Mouse (Mus musculus) liver, adult (tissue): ENCODE measurements at regions not wholly inside any gene's neighbourhood (a gene's known extent, or its start where the extent isn't known, plus 50 kb on each side); places are given as distances from the start of the nearest gene placed in this dataset.
A peak's percentile ranks its signal among the peaks of the same experiment; 100 is the strongest.

Experiments used
- GATA4 ChIP-seq: IDR thresholded peaks from 2 replicates; pipeline ENCODE4 v1.6.1; 2014; ENCODE audit warnings: mild to moderate bottlenecking, low read length; ENCODE audit not compliant: insufficient replicate concordance

DNA sequence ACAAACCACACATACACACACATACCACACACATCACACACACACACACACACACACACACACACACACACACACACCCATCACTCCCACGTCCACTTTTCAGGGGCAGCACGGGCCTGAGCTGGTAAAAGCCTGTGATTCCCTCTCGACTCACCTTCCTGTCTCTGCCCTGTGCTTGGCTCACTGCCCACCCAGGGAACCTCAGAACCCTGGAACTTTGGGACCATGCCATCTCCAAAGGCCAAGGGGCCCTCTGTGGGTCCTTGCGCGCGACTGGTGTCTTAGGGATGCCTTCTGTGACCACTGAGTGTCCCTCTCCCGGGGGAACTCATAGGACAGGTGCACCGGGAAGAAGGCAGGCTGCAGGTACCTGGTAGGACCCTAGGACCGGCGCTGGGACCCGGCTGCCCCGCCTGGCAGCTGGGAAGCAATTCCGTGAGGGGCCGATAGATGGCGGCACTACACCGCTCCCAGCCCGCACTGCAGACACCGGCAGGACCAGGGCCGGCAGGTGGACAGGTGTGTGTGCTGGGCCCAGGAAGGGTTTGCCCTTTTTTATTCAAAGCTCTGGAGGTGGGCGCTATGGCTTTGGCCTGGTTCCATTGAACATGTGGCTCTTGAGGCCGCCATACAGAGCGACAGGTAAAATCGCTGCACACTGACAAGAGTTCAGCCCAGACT, 73.0 kb upstream of the 4931429L15Rik start:
- TF ChIP-seq GATA4, result no peak

GRCm38 (mm10) chr9:46389741-46390140, 70.0 kb upstream of the 4931429L15Rik start:
- no peak for TF ChIP-seq GATA4

DNA sequence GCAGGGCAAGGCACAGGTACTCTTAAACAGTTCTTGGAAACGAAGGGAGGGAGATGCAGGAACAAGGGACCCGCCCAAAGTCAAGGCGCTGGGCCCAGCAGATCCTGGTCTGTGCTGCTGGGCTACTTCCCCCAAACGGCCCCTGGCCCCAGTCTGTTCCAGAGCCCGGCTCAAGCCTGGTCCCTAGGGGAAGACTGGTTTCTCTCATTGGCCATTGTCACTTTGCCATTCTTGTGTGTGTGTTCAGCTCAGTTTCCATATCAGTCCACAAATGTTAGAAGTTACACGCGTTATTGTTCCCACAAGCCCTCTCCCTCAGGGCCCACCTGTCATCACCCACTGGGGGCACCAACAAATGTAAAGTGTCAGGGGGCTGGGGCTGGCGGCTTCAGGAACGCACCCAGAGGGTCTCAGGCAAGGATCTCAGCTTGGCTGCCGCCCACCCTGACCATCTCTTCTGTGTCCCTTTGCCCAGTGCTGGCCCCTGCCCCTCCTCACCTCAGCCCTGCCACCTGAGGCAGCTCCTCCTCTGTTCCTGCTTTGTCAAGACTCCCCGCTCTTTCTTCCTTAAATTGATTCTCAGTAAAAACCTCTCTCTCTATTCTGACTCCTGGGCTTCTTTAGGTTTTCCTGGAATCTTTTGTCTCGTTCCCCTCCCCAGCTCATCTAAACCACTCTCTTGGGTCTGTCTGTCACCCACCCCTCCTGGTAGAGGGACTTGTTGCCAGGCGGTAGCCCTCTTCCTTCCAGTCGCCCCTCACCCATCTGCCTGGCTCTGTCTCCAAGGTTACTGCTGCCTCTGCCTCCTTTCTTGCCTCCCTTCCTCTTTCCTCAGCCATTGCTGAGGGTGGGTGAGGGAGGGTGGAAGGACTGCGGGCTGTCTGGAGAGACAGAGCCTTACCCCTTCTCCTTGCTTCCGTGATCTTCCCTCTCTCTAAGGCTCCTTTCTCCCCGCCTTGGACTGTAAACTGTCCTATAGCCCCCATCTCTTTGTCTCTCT, 69.2 kb upstream of the 4931429L15Rik start:
- TF ChIP-seq GATA4, result no peak

- no peak for TF ChIP-seq GATA4
Measured at GRCm38 (mm10) chr9:46386333-46386732, 66.5 kb upstream of the 4931429L15Rik start.

DNA sequence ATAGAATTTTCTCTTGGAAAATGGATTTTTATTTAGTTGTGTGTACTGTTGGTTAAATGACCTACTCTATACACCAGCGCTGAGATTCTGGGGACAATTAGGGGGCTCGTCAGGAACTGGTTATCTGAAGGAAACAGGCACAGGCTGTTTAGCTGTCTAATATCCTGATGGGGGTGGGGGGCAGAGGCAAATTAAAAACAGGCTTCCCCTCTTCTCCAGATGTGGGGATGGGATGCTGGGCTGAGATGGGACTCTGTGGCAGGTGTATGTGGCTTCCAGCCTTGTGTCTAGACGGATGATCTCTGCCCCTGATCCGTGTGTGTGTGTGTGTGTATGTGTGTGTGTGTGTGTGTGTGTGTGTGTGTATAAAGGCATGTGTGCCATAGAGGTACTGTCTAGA, 61.6 kb upstream of the 4931429L15Rik start:
- TF ChIP-seq GATA4, result 0 out of 2 replicates have a peak, but pooled peaks have one; percentile 46

DNA sequence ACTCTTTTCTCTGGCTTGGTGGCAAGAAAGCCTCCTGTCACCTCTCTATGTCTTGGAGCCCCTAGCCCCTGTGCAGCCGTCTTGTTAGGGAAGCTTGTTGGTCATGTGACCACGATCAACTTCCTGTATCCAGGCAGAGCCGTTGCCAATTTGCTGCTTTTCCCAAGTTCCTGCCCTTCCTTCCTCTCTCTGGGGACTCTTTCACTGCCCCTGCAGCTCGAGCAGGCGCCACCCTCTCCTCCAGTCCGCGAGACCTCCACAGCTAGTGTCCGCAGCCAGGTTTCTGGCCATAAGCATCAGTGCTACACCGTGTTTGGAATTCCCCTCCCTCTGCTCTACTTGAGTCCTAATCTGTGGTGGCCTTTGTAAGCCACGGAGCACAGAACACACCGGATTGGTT, 59.7 kb upstream of the 4931429L15Rik start:
- TF ChIP-seq GATA4, result no peak

GRCm38 (mm10) chr9:46378339-46378738, 58.6 kb upstream of the 4931429L15Rik start:
- no peak for TF ChIP-seq GATA4
